Mouse (Mus musculus) 3T3-L1 (cell line): ENCODE data around the gene Defa20.
"Not testable (repeated sequence)": the region's sequence is repeated elsewhere in the genome, so short reads cannot be mapped to it uniquely, and the experiment has no call there.

Source experiments
- DNase-seq: peaks from one replicate; pipeline ENCODE4 v3.0.0-alpha.2; 2015; ENCODE audit warnings: low read depth, low spot score

Gene Defa20

DNA sequence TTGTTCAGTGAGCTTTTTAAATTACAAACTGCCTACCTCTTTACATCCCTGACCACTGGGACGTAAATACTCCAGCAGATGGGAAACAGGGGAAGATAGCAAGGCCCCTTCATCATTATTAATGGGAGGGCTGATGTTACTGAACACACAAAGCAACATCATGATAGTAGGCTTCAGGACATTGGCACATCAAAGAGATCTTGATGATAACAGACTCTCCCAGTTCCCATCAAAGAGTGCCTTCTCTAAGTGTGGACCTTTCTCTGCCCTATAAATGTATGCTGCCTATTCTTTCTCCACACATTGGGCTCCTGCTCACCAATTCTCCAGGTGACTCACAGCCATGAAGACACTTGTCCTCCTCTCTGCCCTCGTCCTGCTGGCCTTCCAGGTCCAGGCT, at the start of gene Defa20:
TSS of gene Defa20 (plus strand) at position 301 of the 400 bp plus-strand sequence.
- DNase-seq, result not testable (repeated sequence)

DNA sequence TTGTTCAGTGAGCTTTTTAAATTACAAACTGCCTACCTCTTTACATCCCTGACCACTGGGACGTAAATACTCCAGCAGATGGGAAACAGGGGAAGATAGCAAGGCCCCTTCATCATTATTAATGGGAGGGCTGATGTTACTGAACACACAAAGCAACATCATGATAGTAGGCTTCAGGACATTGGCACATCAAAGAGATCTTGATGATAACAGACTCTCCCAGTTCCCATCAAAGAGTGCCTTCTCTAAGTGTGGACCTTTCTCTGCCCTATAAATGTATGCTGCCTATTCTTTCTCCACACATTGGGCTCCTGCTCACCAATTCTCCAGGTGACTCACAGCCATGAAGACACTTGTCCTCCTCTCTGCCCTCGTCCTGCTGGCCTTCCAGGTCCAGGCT, 19.7 kb downstream of the Defa20 start, which contains the start of gene Defa32:
TSS of gene Defa32 (plus strand) at position 301 of the 400 bp plus-strand sequence.
- not testable (repeated sequence) for DNase-seq
